Mouse (Mus musculus) thymus, adult 2 months (tissue): ENCODE results near the gene Gm7694. TPM values are rescaled to one million over a fixed set of nuclear protein-coding genes. Genes with fewer than 3 reads are reported as not detected.

Experiments used
- DNase-seq: peaks from one replicate; pipeline ENCODE4 v3.0.0; 2021
- H3K27ac ChIP-seq: fragments of 200-500 bp; 2 replicates; pipeline ENCODE4 v1.5.1; 2012; ENCODE audit warnings: low read length, control low read depth; ENCODE audit not compliant: control insufficient read depth, insufficient read depth
- H3K27me3 ChIP-seq: fragments of 200-500 bp; 2 replicates; pipeline ENCODE4 v1.6.1; 2012; ENCODE audit warnings: mild to moderate bottlenecking, low read length, moderate library complexity, mixed read lengths; ENCODE audit not compliant: control insufficient read depth, insufficient read depth
- H3K36me3 ChIP-seq: fragments of 200-500 bp; 2 replicates; pipeline ENCODE4 v1.6.1; 2012; ENCODE audit warnings: mild to moderate bottlenecking, low read length, moderate library complexity; ENCODE audit not compliant: control insufficient read depth, insufficient read depth
- H3K4me1 ChIP-seq: fragments of 200-500 bp; replicated peaks from 2 replicates; pipeline ENCODE4 v1.6.1; 2012; ENCODE audit warnings: low read length; ENCODE audit not compliant: control insufficient read depth, insufficient read depth
- H3K4me3 ChIP-seq: fragments of 200-500 bp; 2 replicates; pipeline ENCODE4 v1.5.1; 2012; ENCODE audit warnings: mild to moderate bottlenecking, low read length, control low read depth, moderate library complexity; ENCODE audit not compliant: control insufficient read depth, insufficient read depth
- CTCF ChIP-seq: fragments of 200-500 bp; IDR thresholded peaks from 2 replicates; pipeline ENCODE4 v1.5.1; 2012; ENCODE audit warnings: mild to moderate bottlenecking, control low read depth, low read length, moderate library complexity, borderline replicate concordance; ENCODE audit not compliant: control insufficient read depth, poor library complexity, insufficient read depth; ENCODE audit errors: extremely low read depth
- POLR2A ChIP-seq: fragments of 200-500 bp; IDR thresholded peaks from 2 replicates; pipeline ENCODE4 v1.6.1; 2012; ENCODE audit warnings: mild to moderate bottlenecking, low read length, control low read depth, moderate library complexity; ENCODE audit not compliant: control insufficient read depth, poor library complexity, insufficient read depth; ENCODE audit errors: extremely low read depth
- WGBS: fragments of 180-500 bp; shearing (Covaris S2); methylation state at CpG from one replicate; pipeline ENCODE4 v1.1.7; 2018; 5-methylcytosine and 5-hydroxymethylcytosine counted together
- polyA plus RNA-seq: library from polyadenylated mRNA; depleted of rRNA; stranded (reverse); fragments of >200 nt; gene quantifications from 2 replicates; pipeline ENCODE4 v1.2.3, GENCODE M21; 2012; rRNA removed

Gene Gm7694
- polyA plus RNA-seq = 1.2 and 1.3 TPM in 2 replicates

DNA sequence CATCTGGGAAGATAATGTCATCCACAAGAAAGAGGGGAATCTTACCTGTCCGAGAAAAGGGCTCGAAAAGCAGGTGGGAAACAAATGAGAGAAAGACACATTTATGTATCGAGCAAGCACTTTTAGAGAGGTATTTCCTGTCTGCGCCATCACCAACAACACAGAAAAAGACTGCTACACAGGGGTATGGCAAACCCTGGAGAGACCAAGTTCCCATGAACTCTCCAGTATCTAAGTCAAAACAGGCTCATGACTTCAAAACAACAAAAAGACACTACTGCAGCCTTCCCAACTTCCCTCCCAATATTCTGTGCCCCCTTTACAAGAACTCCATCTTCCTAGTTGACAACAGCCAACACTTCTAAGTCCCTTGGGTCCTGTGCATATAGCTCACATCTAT lies at the start of gene Gm7694:
Gm7694 (minus strand) TSS at position 101 of the 400 bp plus-strand sequence.
- Histone ChIP-seq H3K4me3 (no peak within 1 kb of the TSS), H3K27me3 (no peaks in the 10 kb centered on the region), H3K27ac (no peak within 1 kb of the TSS), H3K36me3 (no peaks in the 10 kb centered on the region), H3K4me1 (no peaks in the 10 kb centered on the region)
- DNase-seq = no peak
- WGBS = 95% methylated on average over 4 of the region's 4 CpGs
- no peak for TF ChIP-seq POLR2A
- TF ChIP-seq CTCF = no peak

DNA sequence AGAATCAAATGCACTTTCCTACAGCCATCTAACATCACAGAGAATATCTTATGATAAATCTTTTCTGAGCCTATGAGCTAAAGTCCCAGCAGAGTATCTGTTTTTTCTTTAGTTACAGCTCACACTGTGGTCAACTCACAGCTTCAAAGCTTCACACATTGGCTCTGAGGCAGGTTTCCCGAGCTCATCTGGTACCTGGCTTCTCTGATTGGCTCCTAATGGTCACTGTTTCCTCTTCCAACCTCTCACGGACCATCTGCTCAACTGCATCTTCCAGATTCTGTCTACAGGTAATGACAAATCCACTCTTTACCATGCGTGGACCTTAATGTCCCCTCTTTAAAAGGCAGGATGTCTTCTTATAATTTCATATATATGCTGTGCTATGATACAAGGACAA lies 47.2 kb upstream of the Gm7694 start:
- Histone ChIP-seq H3K27ac (no peak overlapping the region), H3K36me3 (no peaks in the 10 kb centered on the region), H3K4me1 (no peaks in the 10 kb centered on the region), H3K27me3 (no peaks in the 10 kb centered on the region), H3K4me3 (no peak overlapping the region)
- DNase-seq = no peak
- TF ChIP-seq POLR2A = no peak
- no peak for TF ChIP-seq CTCF
- 81% methylated on average over 3 of the region's 3 CpGs for WGBS

DNA sequence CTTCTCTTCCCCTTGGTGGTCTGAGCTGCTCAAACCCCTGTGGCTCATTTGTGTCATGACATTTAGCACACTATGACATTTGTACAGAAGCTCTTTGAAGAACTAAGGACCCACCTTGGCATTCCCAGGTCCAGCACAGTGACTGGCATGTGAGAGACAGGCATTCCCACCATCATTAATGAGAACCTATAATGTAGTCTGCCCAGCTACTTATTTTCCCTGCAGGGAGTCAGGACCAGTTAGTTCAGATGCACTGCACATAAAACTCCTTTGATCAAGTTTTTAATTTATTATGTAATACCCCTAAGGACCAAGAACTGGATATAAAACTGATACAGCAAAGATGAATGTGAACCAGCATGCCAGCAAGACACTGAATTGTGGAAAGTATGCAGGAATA lies 44.9 kb upstream of the Gm7694 start:
- DNase-seq = no peak
- Histone ChIP-seq H3K27ac (no peak overlapping the region), H3K4me1 (no peaks in the 10 kb centered on the region), H3K4me3 (no peak overlapping the region), H3K36me3 (no peaks in the 10 kb centered on the region), H3K27me3 (no peaks in the 10 kb centered on the region)
- TF ChIP-seq CTCF (no peak), POLR2A (no peak)

DNA sequence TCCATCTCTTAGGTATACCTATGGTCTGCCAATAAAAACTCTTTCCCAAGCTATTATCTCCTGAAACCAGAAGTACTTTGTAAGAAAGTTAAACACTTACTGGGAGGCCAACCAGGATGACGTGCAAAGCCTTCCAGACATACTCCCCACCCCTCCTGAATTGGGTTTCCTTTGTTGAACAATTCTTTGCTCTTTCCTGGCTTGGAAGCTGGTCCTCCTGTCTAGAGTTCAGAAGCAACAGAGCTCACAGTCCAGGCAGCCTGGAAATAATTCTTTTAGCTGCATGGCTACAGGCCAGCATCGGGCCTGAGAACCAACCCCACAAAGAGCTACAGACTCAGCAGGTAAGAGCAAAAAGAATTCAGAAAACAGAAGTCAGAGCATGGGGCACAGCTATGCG lies 40.1 kb upstream of the Gm7694 start:
- WGBS = 91% methylated on average over 3 of the region's 3 CpGs
- Histone ChIP-seq H3K4me1 (no peaks in the 10 kb centered on the region), H3K36me3 (no peaks in the 10 kb centered on the region), H3K27ac (no peak overlapping the region), H3K27me3 (no peaks in the 10 kb centered on the region), H3K4me3 (no peak overlapping the region)
- DNase-seq = no peak
- TF ChIP-seq CTCF (no peak), POLR2A (no peak)

DNA sequence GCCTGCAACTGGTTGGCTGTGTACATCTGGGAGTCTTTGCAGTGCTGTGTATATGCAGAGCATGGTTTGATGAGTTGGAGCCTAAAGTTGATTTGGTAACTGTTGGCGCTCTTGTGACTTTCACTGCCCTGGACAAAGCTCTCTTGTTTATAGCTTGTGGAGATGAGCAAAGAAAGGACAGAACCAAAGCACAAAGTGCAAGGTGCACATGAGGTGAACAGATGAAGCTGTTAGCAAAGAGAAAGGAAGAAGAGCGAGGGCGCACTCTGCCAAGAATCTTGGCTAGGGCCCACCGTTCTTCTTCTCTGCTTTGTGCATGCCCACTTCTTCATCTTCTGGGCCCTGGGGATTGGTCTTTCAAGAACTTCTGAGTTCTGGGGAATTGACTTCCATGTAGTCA lies 37.8 kb upstream of the Gm7694 start:
- no peak for DNase-seq
- no peak overlapping the region for H3K27ac ChIP-seq
- H3K4me1 ChIP-seq = no peaks in the 10 kb centered on the region
- TF ChIP-seq CTCF = no peak
- TF ChIP-seq POLR2A = no peak
- no peak overlapping the region for H3K4me3 ChIP-seq
- H3K36me3 ChIP-seq = no peaks in the 10 kb centered on the region
- 98% methylated on average over 4 of the region's 4 CpGs for WGBS
- no peaks in the 10 kb centered on the region for H3K27me3 ChIP-seq

DNA sequence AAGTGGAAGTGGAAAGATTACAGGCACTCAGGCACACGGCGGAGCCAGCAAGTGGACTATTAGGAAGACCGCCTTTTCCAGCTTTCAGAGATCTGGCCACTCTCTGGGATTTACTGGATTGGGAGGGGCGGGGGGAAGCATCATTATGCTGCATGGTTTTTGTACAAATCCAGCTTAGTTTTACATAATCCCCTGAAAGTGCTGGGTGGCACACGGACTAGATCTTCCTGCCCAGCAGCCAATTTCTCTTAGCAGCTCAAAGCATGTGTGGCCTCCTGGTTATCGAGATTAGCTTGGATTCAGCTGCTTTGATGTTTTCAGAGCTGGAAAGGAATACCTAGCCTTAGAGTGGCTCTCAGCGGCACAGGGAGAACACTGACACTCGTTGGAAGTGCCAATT lies 36.9 kb upstream of the Gm7694 start:
- no peaks in the 10 kb centered on the region for H3K4me1 ChIP-seq
- WGBS = 95% methylated on average over 8 of the region's 8 CpGs
- H3K27me3 ChIP-seq = no peaks in the 10 kb centered on the region
- TF ChIP-seq POLR2A = no peak
- TF ChIP-seq CTCF = no peak
- no peak for DNase-seq
- no peak overlapping the region for H3K27ac ChIP-seq
- H3K4me3 ChIP-seq = no peak overlapping the region
- H3K36me3 ChIP-seq = no peaks in the 10 kb centered on the region

DNA sequence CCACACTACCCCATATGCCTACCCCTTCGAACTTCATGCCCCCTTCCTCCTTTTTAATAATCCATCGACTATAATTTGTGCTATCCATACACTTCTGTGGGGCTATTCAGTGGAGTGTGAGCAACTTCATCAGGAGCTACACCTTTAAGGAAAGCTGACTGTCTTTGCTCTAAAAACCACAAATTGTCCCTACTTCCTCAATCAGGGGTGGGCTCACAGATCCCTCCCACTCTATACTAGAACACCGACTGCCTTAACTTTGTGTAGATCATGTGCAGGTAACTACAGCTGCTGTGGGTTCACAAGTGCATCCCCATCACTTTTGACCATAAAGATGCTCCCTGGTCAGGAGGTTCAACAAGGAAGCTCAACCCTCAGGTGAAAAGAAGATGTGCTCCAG lies 33.8 kb upstream of the Gm7694 start:
- TF ChIP-seq POLR2A (no peak), CTCF (no peak)
- Histone ChIP-seq H3K27ac (no peak overlapping the region), H3K4me1 (no peaks in the 10 kb centered on the region), H3K4me3 (no peak overlapping the region), H3K27me3 (no peaks in the 10 kb centered on the region), H3K36me3 (no peaks in the 10 kb centered on the region)
- 58% methylated on average over 3 of the region's 3 CpGs for WGBS
- no peak for DNase-seq
